Mouse (Mus musculus) liver, adult 2 months (tissue): Measurements from ENCODE around the gene Slc29a1. TPM values are rescaled to one million over a fixed set of nuclear protein-coding genes. Genes with fewer than 3 reads are reported as not detected.

Experiments used
- DNase-seq: peaks from one replicate; pipeline ENCODE4 v3.0.0-alpha.2; 2011; ENCODE audit warnings: low read depth, low spot score; ENCODE audit errors: extremely low read depth
- H3K27ac ChIP-seq: fragments of 200-500 bp; replicated peaks from 2 replicates; pipeline ENCODE4 v1.5.1; 2012; ENCODE audit warnings: low read depth, mild to moderate bottlenecking, control low read depth, inconsistent platforms, low read length; ENCODE audit not compliant: insufficient read depth
- H3K27me3 ChIP-seq: fragments of 200-500 bp; 2 replicates; pipeline ENCODE4 v1.6.1; 2012; ENCODE audit warnings: mild to moderate bottlenecking, moderate library complexity, low read length, inconsistent platforms; ENCODE audit not compliant: control insufficient read depth, insufficient read depth
- H3K36me3 ChIP-seq: fragments of 200-500 bp; 2 replicates; pipeline ENCODE4 v1.6.1; 2012; ENCODE audit warnings: low read length, inconsistent platforms; ENCODE audit not compliant: control insufficient read depth, insufficient read depth
- H3K4me1 ChIP-seq: fragments of 200-500 bp; 2 replicates; pipeline ENCODE4 v1.6.1; 2011; ENCODE audit warnings: low read length; ENCODE audit not compliant: control insufficient read depth, insufficient read depth
- H3K4me3 ChIP-seq: fragments of 200-500 bp; 2 replicates; pipeline ENCODE4 v1.5.1; 2011; ENCODE audit warnings: low read depth, mild to moderate bottlenecking, control low read depth, low read length, moderate library complexity; ENCODE audit not compliant: insufficient read depth
- H3K79me2 ChIP-seq: fragments of 200-500 bp; 2 replicates; pipeline ENCODE4 v1.6.1; 2012; ENCODE audit warnings: inconsistent platforms, mild to moderate bottlenecking, low read length, moderate library complexity; ENCODE audit not compliant: control insufficient read depth, insufficient read depth
- H3K9ac ChIP-seq: fragments of 200-500 bp; 2 replicates; pipeline ENCODE4 v1.6.1; 2012; ENCODE audit warnings: low read depth, mild to moderate bottlenecking, control low read depth, inconsistent platforms, low read length
- CTCF ChIP-seq: fragments of 200-500 bp; IDR thresholded peaks from 2 replicates; pipeline ENCODE4 v1.5.1; 2011; ENCODE audit warnings: low read depth, low read length, control low read depth
- POLR2A ChIP-seq: fragments of 200-500 bp; IDR thresholded peaks from 2 replicates; pipeline ENCODE4 v1.6.1; 2011; ENCODE audit warnings: low read length, control low read depth; ENCODE audit not compliant: insufficient read depth; ENCODE audit errors: extremely low read depth
- WGBS: fragments of 180-500 bp; shearing (Covaris S2); methylation state at CpG from one replicate; pipeline ENCODE4 v1.1.7; 2018; 5-methylcytosine and 5-hydroxymethylcytosine counted together
- polyA plus RNA-seq: library from polyadenylated mRNA; depleted of rRNA; stranded (reverse); fragments of >200 nt; gene quantifications from 2 replicates; pipeline ENCODE4 v1.2.3, GENCODE M21; 2012
- total RNA-seq: library from RNA; depleted of rRNA; stranded (reverse); fragments of >200 nt; gene quantifications from 2 replicates; pipeline ENCODE4 v1.2.3, GENCODE M21; 2014

Slc29a1 gene
- total and polyA plus RNA-seq, 2 experiments: 220 to 618 TPM

DNA sequence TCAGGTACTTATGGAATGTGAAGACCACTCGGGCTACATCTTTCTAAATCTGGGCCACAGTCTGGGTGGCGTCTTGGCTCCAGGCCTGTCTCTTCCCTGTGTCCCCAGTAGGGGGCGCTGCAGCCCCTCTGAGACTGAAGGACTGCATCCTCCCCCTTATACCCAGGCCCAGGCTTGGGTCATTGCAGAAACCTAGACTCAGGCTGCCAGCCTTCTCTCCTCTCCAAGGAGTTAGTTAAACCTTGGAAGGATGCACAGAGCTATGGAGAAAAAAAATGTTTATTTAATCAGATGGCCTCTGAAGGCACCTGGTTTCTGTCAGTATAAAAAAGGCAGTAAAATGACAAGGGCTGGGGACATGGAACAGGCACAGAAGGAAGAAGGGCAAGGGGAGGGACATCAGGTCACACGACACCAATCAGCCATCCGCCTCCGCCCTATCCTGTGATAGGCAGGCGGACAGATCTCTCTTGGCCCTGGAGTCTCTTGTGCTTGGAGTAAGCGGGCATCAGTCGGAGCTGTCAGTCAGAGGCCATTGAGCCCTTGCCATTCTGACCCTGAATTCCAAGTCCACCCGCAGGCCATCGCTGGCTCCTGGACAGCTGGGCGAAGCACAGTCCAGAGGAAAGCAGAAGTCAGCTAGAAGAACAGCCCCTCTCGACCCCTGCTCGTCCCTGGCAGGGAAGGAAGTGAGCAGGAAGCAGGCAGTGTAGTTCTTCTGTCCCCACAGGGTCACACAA lies 14.3 kb downstream of the Slc29a1 start:
- Histone ChIP-seq H3K4me3 (no peak overlapping the region), H3K27me3 (no peaks in the 10 kb centered on the region), H3K4me1 (peaks cover 38% of the 10 kb centered on the region), H3K79me2 (no peaks in the 10 kb centered on the region; the same call in 1 of the 2 replicates), H3K36me3 (peaks cover 25% of the 10 kb centered on the region), H3K9ac (peak overlapping the region; percentile 34), H3K27ac (peak overlapping the region; percentile 88)
- TF ChIP-seq POLR2A: 0 out of 2 replicates have a peak, but pooled peaks have one; percentile 28
- TF ChIP-seq CTCF: peak; percentile 83
- 3% methylated on average over 14 of the region's 14 CpGs for WGBS
- DNase-seq: peak; percentile 98

DNA sequence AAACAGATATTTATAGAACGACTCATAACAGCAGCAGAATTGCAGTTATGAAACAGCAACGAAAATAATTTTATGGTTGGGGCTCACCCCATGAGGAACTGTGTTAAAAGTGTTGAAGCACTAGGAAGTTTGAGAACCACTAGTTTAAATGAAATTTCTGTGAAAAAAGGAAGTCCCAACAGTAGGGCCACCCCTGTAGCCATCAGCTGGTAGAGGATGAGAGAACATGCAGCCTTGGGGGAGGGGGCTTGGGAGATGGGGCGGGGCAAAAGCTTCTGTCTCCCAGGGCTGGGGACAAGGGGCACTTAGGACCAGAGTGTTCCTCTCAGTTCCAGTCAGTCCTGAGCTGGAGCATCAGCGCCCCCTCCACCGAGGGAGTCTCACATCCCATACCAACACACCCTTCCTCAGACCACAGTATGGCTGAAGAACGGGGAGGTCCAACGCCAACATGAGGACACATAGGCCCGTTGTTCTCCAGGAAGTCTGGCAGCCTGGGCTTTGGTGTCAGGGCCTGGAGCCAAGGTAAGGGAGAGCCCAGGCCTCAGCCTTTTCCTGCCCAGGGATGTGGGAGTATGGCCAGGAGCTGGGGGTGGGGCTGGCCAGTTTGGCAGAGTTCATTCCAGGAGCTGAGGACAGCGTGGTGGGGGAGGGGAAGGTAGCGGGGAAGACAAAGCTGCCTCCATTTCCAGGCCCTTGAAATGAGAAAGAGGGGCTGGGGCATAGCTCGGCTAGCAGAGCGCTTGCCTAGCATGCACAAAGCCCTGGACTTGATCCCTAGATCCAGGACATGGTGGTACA lies 15.1 kb downstream of the Slc29a1 start:
- no peak for TF ChIP-seq POLR2A
- no peak for TF ChIP-seq CTCF
- 15% methylated on average over 12 of the region's 12 CpGs for WGBS
- H3K4me1 ChIP-seq: peaks cover 34% of the 10 kb centered on the region
- peak overlapping the region; percentile 88 for H3K27ac ChIP-seq
- no peaks in the 10 kb centered on the region; the same call in 1 of the 2 replicates for H3K79me2 ChIP-seq
- H3K4me3 ChIP-seq: no peak overlapping the region
- H3K27me3 ChIP-seq: no peaks in the 10 kb centered on the region
- peaks cover 25% of the 10 kb centered on the region for H3K36me3 ChIP-seq
- H3K9ac ChIP-seq: peak overlapping the region; percentile 34
- DNase-seq: peak; percentile 88

DNA sequence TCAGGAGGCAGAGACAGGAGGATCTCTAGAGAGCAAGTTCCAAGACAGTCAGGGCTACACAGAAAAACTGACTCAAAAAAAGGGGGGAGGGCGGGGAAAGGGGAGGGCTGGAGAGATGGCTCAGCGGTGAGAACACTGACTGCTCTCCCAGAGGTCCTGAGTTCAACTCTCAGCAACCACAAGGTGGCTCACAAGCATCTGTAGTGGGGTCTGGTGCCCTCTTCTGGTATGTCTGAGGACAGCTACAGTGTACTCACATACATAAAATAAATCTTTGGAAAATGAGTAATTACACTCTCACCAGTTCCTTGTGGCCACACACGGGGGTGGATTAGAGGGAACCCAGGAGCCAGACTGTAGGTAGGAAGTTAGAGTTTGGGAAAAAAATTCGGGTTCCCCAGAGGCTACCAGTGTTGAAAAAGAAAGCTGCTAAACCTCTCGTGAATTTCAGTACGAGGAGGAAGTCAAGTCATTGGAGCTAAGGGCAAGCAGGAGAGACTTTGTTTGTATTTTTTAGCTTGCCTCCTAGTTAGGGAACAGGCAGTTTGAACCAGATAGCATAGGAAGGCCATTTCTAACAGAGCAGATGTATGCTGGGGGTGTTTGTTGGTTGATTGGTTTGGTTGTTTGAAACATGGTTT lies 16.6 kb downstream of the Slc29a1 start:
- H3K36me3 ChIP-seq: peaks cover 14% of the 10 kb centered on the region
- peak overlapping the region; percentile 22 for H3K27ac ChIP-seq
- peak; percentile 59 for DNase-seq
- H3K79me2 ChIP-seq: no peaks in the 10 kb centered on the region
- H3K4me3 ChIP-seq: no peak overlapping the region
- H3K4me1 ChIP-seq: peaks cover 24% of the 10 kb centered on the region
- no peaks in the 10 kb centered on the region for H3K27me3 ChIP-seq
- 52% methylated on average over 6 of the region's 6 CpGs for WGBS
- no peak overlapping the region for H3K9ac ChIP-seq
- peak; percentile 78 for TF ChIP-seq CTCF
- no peak for TF ChIP-seq POLR2A

DNA sequence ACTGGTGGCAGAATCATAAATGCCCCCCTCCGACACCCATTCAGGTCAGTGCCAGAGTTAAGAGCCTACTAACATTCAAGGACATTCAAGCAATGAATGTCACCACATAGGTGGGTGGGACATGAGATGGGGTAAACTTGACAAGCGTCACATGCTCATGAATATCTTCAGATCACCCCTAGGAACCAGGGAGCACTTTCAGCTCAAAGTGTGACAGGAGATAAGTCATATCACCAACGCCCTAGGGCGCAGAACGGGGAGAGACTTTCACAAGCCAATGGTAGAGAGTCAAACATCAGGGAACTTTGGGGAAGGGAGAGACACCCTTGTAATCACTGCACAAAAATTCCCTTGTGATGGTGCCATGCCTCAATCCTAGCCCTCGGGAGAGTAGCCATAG lies 17.2 kb downstream of the Slc29a1 start:
- Histone ChIP-seq H3K27me3 (no peaks in the 10 kb centered on the region), H3K4me1 (peaks cover 24% of the 10 kb centered on the region), H3K9ac (no peak overlapping the region), H3K79me2 (no peaks in the 10 kb centered on the region), H3K36me3 (peaks cover 10% of the 10 kb centered on the region), H3K4me3 (no peak overlapping the region), H3K27ac (no peak overlapping the region)
- DNase-seq: no peak
- 95% methylated on average over 6 of the region's 6 CpGs for WGBS
- TF ChIP-seq POLR2A: no peak
- no peak for TF ChIP-seq CTCF

DNA sequence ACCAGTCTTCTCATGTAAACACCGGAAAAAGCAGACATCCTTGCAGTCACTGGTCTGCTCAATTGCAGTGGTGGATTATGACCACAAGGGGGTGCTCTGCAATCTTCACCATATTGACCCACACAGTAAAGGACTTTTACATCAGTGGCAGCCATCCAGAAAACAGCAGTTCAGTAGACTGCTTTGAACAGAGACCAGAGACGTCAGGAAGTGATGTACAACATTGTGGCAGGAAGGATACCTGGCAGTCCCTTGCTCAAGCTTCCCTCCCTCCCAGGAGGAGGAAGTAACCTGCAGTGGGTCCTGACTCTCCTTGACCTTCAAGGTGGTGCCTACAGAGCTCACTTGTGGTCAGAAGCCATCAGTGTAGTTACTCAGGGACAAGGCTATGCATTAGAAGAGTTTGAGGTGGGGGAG lies 17.8 kb downstream of the Slc29a1 start:
- Histone ChIP-seq H3K27ac (no peak overlapping the region), H3K36me3 (peaks cover 5% of the 10 kb centered on the region), H3K27me3 (no peaks in the 10 kb centered on the region), H3K79me2 (no peaks in the 10 kb centered on the region), H3K9ac (no peak overlapping the region), H3K4me1 (peaks cover 22% of the 10 kb centered on the region), H3K4me3 (no peak overlapping the region)
- peak; percentile 63 for DNase-seq
- 3% methylated on average over 2 of the region's 2 CpGs for WGBS
- TF ChIP-seq POLR2A (no peak), CTCF (peak; percentile 59)
